Mouse (Mus musculus) liver, postnatal 0 days (tissue): Measurements from ENCODE around the gene Ccdc171. TPM values are rescaled to one million over a fixed set of nuclear protein-coding genes. Genes with fewer than 3 reads are reported as not detected.
"Not testable (repeated sequence)": the region's sequence is repeated elsewhere in the genome, so short reads cannot be mapped to it uniquely, and the experiment has no call there.

ENCODE experiments used
- ATAC-seq: fragments of 200-750 bp; cut with Nextera tagmentation; 2 replicates; pipeline ENCODE4 v1.8.0; 2017; ENCODE audit warnings: mild to moderate bottlenecking, moderate library complexity
- DNase-seq: peaks from one replicate; pipeline ENCODE4 v3.0.0-alpha.2; 2016
- H3K27ac ChIP-seq: fragments of 300-500 bp; sonication (generic); 2 replicates; pipeline ENCODE4 v1.5.1; 2014; ENCODE audit warnings: antibody characterized with exemption, moderate library complexity, mild to moderate bottlenecking, low read depth
- H3K27me3 ChIP-seq: fragments of 300-500 bp; sonication (generic); 2 replicates; pipeline ENCODE4 v1.6.1; 2014; ENCODE audit warnings: low read length, control low read depth, mixed read lengths; ENCODE audit not compliant: insufficient read depth
- H3K36me3 ChIP-seq: fragments of 300-500 bp; sonication (generic); replicated peaks from 2 replicates; pipeline ENCODE4 v1.6.1; 2014; ENCODE audit warnings: mild to moderate bottlenecking, control low read depth, low read length, moderate library complexity, mixed read lengths; ENCODE audit not compliant: insufficient read depth
- H3K4me1 ChIP-seq: fragments of 300-500 bp; sonication (generic); 2 replicates; pipeline ENCODE4 v1.6.1; 2014; ENCODE audit warnings: antibody characterized with exemption, mild to moderate bottlenecking, control low read depth; ENCODE audit not compliant: insufficient read depth
- H3K4me2 ChIP-seq: fragments of 300-500 bp; sonication (generic); 2 replicates; pipeline ENCODE4 v1.6.1; 2014; ENCODE audit warnings: low read depth, mild to moderate bottlenecking, low read length, moderate library complexity, mixed read lengths
- H3K4me3 ChIP-seq: fragments of 300-500 bp; sonication (generic); 2 replicates; pipeline ENCODE4 v1.5.1; 2014; ENCODE audit warnings: low read depth, low read length
- H3K9ac ChIP-seq: fragments of 300-500 bp; sonication (generic); replicated peaks from 2 replicates; pipeline ENCODE4 v1.6.1; 2014; ENCODE audit warnings: mild to moderate bottlenecking, moderate library complexity
- H3K9me3 ChIP-seq: fragments of 300-500 bp; sonication (generic); 2 replicates; pipeline ENCODE4 v1.6.1; 2016; ENCODE audit warnings: mild to moderate bottlenecking, control low read depth, low read length, mixed read lengths
- CTCF ChIP-seq: sonication (generic); IDR thresholded peaks from 2 replicates; pipeline ENCODE4 v1.5.1; 2016; ENCODE audit warnings: antibody characterized with exemption, low read depth
- EP300 ChIP-seq: IDR thresholded peaks from 2 replicates; pipeline ENCODE4 v1.6.1; 2016; ENCODE audit warnings: antibody characterized with exemption, low read depth, mild to moderate bottlenecking
- WGBS: fragments of 180-500 bp; shearing (Covaris S2); extraction: QIAGEN DNeasy Blood & Tissue Kit; methylation state at CpG from one replicate; pipeline ENCODE4 v1.1.7; 2014; ENCODE audit not compliant: insufficient replicate concordance; 5-methylcytosine and 5-hydroxymethylcytosine counted together
- polyA plus RNA-seq: library from polyadenylated mRNA; unstranded; fragments of >200 nt; fragmentation: Nextera tagmentation; extraction: Ambion mirVana; gene quantifications from 2 replicates; pipeline ENCODE4 v1.2.1, GENCODE M21; 2015

Ccdc171 gene
- 0.47 and 0.60 TPM in 2 replicates for polyA plus RNA-seq

DNA sequence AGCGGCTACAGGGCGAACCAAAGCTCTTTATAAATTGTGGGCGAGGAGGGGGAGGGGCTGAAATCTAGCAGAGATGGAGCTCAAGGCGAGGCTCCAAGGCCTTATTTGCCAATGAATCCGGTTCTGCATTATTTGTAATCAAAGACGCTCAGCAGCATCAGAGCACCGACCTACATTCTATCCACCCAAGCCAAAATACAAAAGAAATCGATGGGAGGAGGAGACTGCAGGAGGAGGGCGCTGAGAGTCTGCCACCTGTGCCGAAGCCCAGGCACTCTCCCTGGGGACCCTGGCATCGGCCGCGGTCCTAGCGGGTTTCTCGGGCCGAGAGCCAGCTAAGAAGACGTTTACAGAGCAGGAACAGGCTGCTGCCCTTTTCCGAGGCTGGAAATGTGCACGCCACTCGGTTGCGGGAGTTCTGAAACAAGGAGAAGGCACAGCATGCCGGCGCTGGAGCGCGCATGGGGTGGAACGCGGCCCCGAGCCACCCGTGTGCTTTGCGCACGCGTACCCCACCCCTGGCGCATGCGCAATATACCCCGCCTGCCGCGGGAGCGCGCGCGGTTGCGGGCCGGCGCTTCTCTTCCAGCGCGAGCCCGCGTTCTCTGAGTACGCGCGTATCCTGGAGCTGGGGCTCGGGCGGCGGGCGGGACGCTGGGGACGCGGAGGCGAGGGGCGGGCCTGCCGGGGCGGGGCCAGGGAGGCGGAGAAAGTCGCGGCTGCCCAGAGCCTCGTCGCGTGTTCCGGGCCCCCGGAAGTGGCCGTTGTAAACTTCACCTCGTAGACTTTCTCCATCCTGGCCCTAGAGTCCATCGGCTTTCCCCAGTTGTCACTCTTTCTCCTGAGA lies at the start of gene Ccdc171:
Gene Ccdc171 (plus strand): TSS at position 703 of the 847 bp plus-strand sequence.
- Histone ChIP-seq H3K36me3 (no peaks in the 10 kb centered on the region), H3K4me3 (peak within 1 kb of the TSS; percentile 71), H3K9me3 (no peaks in the 10 kb centered on the region), H3K27me3 (no peaks in the 10 kb centered on the region), H3K4me1 (peaks cover 13% of the 10 kb centered on the region; the same call in 1 of the 2 replicates), H3K4me2 (peak within 1 kb of the TSS; percentile 95), H3K9ac (peak within 1 kb of the TSS; percentile 71), H3K27ac (peak within 1 kb of the TSS; percentile 90)
- DNase-seq, result peak; percentile 98
- peak; percentile 99 for ATAC-seq
- under 1% methylated on average over 61 of the region's 73 CpGs for WGBS
- TF ChIP-seq CTCF, result peak; percentile 10; the same call in 1 of the 2 replicates
- TF ChIP-seq EP300, result no peak

- Histone ChIP-seq H3K9me3 (no peaks in the 10 kb centered on the region), H3K4me2 (peak overlapping the region; percentile 88), H3K9ac (peak overlapping the region; percentile 84), H3K4me3 (peak overlapping the region; percentile 84), H3K4me1 (peaks cover 10% of the 10 kb centered on the region; the same call in 1 of the 2 replicates), H3K36me3 (peaks cover 29% of the 10 kb centered on the region), H3K27me3 (no peaks in the 10 kb centered on the region), H3K27ac (peak overlapping the region; percentile 96)
- ATAC-seq (no peak), DNase-seq (no peak)
- TF ChIP-seq CTCF (no peak), EP300 (no peak)
- 32% methylated on average over 12 of the region's 12 CpGs for WGBS
Observed at GRCm38 (mm10) chr4:83485250-83485649, 40.1 kb upstream of the Ccdc171 start.

DNA sequence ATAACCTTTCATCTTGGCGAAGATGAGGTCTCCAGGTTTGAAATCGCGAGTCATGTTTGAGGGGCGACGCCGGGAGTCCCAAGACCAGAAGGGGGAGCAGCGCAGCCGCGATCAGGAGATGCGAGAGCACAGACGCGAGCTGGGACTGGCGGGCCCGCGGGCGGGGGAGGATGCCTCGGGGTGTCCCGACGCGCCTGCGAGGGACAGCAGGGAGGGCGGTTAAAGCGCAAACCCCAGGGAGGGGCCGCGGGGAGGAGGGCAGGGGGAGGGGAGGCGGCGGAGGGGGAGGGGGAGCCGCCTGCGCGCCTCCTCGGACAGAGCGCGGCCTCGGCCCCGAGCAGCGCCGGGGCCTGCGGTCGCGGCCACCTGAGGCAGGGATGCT lies 39.6 kb upstream of the Ccdc171 start:
- Histone ChIP-seq H3K27ac (peak overlapping the region; percentile 96), H3K9ac (peak overlapping the region; percentile 84), H3K4me2 (peak overlapping the region; percentile 88), H3K27me3 (no peaks in the 10 kb centered on the region), H3K4me3 (peak overlapping the region; percentile 84), H3K36me3 (peaks cover 27% of the 10 kb centered on the region), H3K9me3 (no peaks in the 10 kb centered on the region), H3K4me1 (peaks cover 10% of the 10 kb centered on the region; the same call in 1 of the 2 replicates)
- ATAC-seq, result peak; percentile 82
- TF ChIP-seq EP300 (no peak), CTCF (peak; percentile 84)
- 7% methylated on average over 27 of the region's 40 CpGs for WGBS
- peak; percentile 89 for DNase-seq

DNA sequence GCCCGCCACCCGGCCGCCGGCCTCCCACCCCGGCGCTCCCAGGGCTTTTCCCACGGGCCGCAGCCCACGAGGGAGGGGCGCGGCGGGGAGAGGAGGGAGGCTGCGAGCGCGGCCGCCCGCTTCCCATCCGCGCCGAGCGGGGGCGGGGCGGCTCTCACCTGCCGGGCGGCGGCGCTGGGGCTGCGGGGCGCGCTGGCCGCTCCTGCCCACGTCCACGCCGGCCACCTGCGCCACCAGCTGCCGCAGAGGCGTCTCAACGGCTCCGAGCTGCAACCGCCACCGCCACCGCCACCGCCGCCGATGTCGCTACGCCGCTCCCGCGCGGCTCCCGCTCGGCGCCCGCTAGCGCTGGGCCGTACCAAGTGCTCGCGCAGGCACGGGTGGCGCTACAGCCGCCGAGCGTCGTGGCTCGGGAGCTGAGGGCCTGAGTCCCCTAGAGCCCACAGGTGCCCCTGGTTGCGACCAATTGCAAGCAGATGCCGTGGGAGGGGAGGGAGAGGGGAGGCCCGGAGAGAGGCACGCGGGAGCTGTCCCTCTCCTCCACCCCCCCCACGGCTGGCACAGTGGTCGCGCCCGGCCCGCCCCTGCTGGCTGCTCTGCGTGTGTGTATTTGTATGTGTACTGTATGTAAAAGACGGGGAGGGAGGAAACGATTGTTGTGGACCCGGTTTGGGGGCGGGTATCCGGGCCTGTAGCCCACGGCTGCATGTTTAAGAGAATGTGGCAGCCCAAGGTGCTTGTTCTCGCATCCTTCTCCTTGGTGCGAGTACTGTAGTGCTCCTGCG lies 39.0 kb upstream of the Ccdc171 start, which contains the start of gene Psip1:
Gene Psip1 (minus strand): TSS at position 343 of the 785 bp plus-strand sequence.
- TF ChIP-seq CTCF, result peak; percentile 57
- TF ChIP-seq EP300, result no peak

DNA sequence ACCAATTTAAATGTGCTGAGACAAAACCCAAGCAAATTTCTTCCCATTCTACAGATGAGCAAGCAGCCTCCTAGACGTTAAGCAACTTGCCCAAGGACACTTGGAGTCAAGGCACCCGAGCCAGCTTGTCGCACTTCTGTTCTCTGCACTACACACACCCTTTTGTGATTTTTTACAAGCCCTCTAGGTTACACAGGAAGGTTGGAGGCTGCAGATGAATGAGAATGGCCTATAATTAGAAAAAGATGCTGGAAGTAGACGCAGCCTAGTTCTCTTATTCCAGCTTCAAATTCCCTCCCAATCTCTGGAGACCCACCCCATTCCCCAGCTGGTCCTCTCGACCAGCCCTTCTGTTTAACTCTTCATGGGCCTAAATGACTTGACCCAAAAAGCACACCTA lies 36.2 kb upstream of the Ccdc171 start:
- Histone ChIP-seq H3K36me3 (peaks cover 4% of the 10 kb centered on the region), H3K9ac (no peak overlapping the region), H3K4me3 (no peak overlapping the region), H3K4me1 (peaks cover 10% of the 10 kb centered on the region; the same call in 1 of the 2 replicates), H3K27ac (no peak overlapping the region), H3K9me3 (no peaks in the 10 kb centered on the region), H3K27me3 (no peaks in the 10 kb centered on the region), H3K4me2 (no peak overlapping the region)
- no peak for DNase-seq
- no peak for ATAC-seq
- TF ChIP-seq CTCF, result no peak
- 49% methylated on average over 5 of the region's 5 CpGs for WGBS

More for the DNA sequence above, 39.0 kb upstream of the Ccdc171 start, which contains the start of gene Psip1:
- peaks cover 22% of the 10 kb centered on the region for H3K36me3 ChIP-seq
- peak within 1 kb of the TSS; percentile 96 for H3K27ac ChIP-seq
- H3K9ac ChIP-seq, result peak within 1 kb of the TSS; percentile 84
- peak within 1 kb of the TSS; percentile 88 for H3K4me2 ChIP-seq
- DNase-seq (peak; percentile 92), ATAC-seq (peak; percentile 89)
- peaks cover 10% of the 10 kb centered on the region; the same call in 1 of the 2 replicates for H3K4me1 ChIP-seq
- H3K4me3 ChIP-seq, result peak within 1 kb of the TSS; percentile 84
- WGBS, result 2% methylated on average over 61 of the region's 86 CpGs
- no peaks in the 10 kb centered on the region for H3K9me3 ChIP-seq
- no peaks in the 10 kb centered on the region for H3K27me3 ChIP-seq

DNA sequence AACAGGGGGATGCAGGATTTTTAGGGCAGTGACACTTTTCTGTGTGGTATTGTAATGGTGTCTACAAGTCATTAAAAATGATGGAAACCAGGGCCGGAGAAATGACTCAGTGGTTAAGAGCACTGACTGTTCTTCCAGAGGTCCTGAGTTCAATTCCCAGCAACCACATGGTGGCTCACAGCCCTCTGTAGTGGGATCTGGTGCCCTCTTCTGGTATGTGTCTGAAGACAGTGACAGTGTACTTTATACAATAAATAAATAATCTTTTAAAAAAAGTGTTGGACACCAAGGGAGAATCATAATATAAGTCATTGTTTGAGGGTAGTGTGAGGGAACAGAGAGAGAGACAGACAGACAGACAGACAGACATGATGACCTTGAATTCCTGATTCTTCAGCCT lies 32.2 kb upstream of the Ccdc171 start:
- Histone ChIP-seq H3K27me3 (no peaks in the 10 kb centered on the region), H3K9ac (no peak overlapping the region), H3K9me3 (no peaks in the 10 kb centered on the region), H3K4me2 (no peak overlapping the region), H3K27ac (no peak overlapping the region), H3K4me3 (no peak overlapping the region), H3K4me1 (no peaks in the 10 kb centered on the region), H3K36me3 (no peaks in the 10 kb centered on the region)
- TF ChIP-seq CTCF (peak; percentile 21; the same call in 1 of the 2 replicates), EP300 (no peak)
- 86% methylated on average over 1 of the region's 1 CpGs for WGBS
- no peak for ATAC-seq
- no peak for DNase-seq

DNA sequence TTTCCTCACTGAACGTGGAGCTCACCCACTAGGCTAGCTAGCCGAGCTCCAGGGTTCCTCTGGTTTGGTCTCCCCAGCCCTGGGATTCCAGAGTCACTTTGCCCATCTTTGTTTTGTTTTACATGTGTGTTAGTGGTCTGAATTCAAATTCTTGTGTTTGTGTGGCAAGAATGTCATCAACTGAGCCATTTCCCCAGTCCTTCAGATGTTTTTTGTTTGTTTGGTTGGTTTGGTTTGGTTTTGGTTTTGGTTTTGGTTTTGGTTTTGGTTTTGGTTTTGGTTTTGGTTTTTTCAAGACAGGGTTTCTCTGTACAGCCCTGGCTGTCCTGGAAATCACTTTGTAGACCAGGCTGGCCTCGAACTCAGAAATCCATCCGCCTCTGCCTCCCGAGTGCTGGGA lies 28.3 kb upstream of the Ccdc171 start:
- not testable (repeated sequence) for H3K4me2 ChIP-seq, H3K9ac ChIP-seq, H3K36me3 ChIP-seq, H3K4me3 ChIP-seq, ATAC-seq, H3K27ac ChIP-seq, H3K27me3 ChIP-seq, H3K4me1 ChIP-seq, DNase-seq, H3K9me3 ChIP-seq
- WGBS, result 77% methylated on average over 5 of the region's 5 CpGs
